Mouse (Mus musculus): ENCODE data around the gene Map10.
A peak's percentile ranks its signal among the peaks of the same experiment; 100 is the strongest.

Map10 gene

DNA sequence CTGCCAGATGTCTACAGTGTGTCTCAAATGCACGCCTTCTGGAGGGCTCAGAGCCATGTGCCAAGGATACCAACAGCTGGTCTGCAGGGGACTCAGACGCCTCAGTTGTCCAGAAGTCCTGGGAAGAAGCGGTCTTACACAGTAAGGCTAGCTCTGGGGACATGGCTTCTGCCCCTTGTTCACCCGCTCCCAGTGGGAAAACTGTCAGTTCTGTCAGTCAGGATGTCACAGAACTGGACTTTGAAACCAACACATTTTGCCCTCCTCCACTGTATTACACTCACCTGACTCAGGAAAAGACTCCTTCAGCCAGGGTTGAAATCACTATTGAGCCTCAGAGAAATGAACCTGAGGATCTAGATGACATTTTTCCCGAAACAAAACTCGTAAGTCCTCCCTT is 802 bp downstream of the Map10 start:
- no peak for DNase-seq (ENCODE audit: low spot score in 2 of 2)

DNA sequence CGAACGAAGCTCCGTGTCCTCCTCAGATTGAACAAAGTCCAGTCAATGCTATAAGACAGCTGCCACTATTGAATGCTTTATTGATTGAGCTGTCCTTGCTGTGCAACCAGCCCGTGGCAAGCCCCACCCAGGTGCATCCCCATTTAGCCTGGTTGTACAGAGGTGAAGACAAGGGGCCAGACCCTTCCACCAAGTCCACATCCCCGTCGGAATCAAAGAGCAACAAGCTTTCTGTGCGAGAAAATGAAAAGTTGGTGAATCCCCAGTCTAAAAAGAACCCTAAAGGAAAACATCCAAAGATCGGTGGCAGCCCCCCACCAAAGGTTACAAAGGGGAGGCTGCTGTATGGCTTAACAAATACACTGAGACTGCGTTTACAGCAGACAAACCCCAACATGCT is 1.3 kb downstream of the Map10 start:
- no peak for DNase-seq (ENCODE audit: low spot score in 2 of 2)

DNA sequence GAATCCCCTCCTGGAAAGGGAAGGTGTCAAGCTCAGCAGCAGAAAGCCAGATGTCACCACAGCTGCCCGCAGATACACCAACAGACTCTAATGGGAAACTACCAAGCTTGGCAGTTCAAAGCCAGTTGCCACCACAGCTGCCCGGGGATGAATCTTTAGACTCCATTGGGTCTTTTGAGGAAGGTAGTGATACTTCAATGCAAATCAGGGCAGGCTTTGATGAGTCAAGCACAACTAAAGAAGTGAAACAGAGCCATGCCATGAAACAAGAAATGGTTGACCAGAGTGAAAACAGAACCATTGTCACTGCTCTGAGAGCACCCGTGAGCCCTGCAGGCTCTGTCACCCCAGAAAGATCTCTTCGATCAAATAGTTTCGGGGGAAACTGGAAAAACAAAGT is 1.8 kb downstream of the Map10 start:
- DNase-seq (ENCODE audit: low spot score in 2 of 2), result peak in 1 of 2 experiments; percentile 28

DNA sequence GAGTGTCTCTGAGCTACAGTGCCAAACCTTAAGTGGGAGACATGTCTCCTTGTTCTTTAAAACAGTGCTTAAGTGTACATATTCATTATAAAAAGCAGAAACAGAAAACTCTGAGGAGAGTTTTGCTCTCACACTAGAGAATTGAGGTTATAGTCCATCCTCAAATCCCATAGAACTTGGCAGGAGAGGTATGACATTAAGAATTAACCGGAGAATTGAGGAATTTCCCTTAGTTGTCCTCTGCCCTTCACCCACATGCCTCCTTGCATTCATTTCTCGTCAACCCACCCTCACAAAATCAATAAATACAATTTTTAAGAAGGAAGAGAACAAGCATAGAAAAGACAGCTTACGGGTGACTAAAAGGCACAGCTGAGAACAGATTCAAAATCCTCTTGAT is 6.2 kb downstream of the Map10 start:
- no peak for DNase-seq (ENCODE audit: low spot score in 2 of 2)

DNA sequence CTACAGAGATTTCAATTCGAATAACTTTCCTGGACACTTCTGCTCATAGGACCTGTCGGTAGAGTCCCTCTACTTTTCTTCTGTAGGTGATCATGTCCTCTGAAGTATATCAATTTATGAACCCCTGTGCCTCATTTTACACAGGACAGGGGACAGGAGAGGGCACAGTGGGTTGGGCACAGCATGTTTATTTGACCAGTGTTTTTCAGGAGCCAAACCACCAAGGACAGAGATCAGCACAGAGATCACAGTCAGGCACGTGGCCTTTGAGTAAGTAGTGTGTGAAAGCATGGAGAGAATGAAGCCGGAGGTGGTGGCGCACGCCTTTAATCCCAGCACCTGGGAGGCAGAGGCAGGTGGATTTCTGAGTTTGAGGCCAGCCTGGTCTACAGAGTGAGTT is 7.9 kb downstream of the Map10 start:
- DNase-seq (ENCODE audit: low spot score in 2 of 2), result no peak

DNA sequence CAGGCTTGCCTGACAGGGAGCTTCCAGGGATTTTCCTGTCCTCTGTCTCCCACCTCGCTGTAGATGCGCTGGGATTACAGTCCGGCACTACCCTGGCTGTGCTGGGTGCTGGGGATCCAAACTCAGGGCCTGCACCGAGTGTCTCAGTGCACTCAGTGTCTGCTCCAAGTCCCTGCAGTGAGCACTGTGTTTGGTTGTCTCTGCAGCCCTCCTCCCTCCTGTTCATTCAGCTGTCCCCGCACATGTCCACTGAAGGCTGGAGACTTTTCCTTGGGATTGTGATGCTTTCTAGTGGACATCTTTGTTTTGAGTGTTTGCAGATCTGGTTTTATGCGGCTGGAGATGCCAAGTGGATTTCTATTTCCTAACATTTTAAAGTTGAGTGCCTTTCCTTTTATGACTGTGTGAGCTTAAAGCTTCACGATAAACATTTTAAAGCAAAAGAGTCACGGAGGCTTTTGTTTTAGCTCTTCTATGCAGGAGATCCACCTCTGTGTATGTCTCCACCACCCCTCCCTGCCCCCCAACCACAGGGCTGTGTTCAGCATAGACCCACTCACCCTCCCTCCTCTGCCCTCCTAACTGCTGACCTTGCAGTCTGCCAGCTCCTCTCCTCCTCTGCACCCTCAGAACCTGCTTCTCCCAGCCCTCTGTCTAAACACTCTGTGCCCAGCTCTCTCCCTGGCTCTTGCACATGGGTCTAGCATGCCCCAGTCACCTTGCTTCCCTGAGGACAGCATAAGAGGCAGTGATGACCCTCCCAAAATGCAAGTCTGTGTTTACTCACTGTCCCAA is 9.4 kb downstream of the Map10 start:
- no peak for DNase-seq (ENCODE audit: low spot score in 2 of 2)

DNA sequence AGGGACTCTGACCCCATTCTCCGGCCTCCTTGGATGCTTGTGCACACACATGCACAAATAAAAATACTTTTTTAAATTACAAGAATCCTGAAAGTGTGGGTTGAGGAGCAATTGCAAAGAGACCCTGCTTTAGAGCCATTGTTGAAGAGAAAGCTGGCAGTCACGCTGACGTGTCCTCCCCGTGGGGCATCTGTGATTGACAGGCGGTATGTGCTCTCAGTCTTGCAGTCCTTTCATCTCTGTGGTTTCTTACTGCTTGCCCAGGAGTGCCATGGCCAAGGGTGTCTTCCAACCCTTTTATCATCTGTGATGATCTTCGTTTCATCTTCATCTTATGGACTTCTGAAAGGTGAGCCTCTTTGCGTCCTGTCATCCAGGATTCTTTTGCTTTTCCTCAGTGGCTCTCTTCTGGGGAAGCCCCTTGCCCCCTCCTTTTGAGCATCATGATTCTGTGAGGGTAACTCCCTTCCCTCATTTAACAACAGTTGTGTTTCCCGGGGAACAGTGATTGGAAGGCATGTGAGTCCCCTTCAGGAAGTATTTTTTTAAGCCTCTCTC is 11.3 kb downstream of the Map10 start:
- DNase-seq (ENCODE audit: low spot score in 2 of 2), result no peak

DNA sequence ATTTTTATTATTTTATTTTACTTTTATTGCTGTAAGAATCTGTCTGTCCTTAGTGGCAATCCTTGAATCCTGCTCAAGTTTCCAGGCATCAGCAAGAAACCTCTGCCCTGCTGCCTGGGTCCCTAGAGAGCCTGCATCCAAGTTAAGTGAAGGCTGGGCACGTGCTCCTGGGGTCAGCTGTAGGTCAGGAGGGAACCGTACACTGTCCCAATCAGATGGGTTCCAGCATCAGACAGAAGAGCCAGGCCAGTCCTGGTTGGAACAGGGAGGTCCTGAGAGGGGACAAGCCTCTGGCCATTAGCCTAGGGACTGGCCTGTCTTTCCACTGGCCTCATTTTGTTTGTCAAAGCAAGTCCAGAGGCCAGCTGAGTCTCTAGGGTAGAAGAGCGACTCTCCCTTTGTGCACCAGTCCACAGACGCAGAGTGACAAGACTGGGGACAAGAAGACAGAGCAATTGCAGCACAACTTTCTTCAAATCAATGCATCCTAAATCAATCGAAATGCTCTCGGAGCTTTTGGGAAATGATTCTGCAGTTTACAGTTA is 15.7 kb downstream of the Map10 start:
- DNase-seq (ENCODE audit: low spot score in 2 of 2), result no peak

DNA sequence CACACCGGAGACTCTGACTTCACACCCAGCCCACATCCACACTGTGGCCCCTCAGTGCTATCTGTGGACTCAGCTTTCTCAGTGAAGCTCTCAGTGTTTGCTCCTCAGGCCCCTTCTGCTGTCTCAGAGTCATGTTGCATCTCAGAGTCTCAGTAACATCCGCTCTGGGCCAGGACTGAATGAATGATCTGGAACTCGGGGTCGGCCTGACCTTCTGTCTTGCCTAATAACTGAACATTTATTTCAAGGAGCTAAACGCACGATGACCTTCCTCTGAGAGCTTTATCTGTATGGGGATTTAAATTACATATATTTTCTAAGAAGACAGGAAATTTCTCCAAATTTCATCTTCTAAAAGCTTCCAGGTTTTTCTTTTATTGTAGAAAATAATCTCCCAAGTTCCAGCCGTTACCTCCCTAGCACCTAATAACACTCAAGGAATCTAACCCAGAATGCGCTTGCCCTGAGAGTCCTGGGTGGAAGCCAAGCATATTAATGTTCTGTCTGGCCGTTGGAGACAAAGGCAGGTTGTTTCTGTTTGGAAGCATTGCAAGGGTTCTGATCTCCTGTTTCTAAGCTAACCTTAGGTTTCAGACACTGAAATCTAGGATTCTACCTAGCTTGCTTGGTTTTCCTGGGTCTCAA is 16.7 kb downstream of the Map10 start:
- no peak for DNase-seq (ENCODE audit: low spot score in 2 of 2)

DNA sequence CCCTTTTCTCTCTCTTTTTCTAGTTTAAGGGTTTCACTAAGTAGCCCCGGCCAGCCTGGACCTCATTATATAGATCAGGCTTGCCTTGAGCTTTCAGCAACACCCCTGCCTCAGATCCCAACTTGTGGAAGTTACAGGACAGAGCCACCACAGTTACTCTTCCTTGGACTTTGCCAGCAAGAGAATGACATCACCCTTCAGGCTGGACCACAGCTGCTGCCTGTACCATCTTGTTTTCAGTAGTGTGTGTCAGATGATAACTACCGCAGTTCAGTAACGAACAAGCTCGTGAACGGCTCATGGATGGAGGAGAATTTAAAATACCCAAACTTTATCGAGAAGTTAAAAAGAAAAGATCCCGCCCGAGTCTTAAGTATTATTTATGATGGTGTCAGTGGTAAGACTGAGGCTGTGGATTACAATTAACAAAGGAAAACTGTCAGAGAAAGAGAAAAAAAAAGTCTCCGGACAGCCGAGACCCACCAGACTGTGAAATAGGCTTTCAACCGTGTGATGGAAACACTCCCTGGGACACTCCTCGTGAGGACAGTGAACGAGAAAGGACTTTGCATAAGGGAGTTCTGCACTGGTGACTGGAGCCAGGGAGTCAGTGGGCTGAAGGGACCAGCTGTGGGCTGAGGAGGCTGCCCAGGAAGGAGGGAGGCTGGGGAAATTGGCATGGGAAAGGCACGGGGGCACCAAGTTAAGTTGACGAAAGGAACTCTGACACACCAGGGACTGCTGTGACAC is 20.7 kb downstream of the Map10 start:
- no peak for DNase-seq (ENCODE audit: low spot score in 2 of 2)

DNA sequence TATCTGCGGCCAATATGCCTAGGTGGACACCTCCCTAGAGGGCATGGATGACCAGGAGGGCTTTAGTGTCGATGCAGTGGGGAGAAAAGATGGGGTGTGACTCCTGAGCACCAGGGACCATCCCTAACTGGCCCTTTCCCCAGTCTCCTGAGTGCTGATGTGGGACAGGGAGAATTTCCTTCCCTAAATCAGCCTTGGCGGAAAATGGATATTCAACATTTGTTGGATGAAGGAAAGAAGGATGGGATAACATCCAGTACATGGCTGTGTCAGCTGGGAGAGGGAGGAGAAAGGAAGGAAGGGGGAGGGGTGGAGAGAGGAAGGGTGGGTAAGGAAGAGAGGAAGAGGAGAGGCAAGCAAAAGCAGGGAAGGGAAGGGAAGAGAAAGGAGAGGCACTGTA is 21.3 kb downstream of the Map10 start:
- no peak for DNase-seq (ENCODE audit: low spot score in 2 of 2)

DNA sequence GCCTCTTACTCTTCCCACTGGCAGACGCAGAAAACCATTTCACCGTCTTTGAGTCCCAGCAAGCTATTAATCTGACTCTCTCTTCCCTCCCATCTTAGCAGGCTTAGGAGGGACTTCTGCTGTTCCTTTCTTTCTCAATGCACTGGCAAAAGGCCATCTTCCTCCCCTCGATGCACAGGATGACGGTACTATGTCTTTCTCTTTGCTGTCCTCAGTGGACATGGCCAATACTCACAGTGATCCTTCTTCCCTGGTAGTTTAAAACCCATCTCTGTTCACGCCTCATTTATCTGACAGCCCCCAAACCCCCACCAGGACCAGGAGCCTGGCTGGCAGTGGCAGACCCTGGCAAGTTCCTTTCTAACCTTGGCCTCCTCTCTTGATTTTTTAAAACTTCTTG is 22.8 kb downstream of the Map10 start:
- DNase-seq (ENCODE audit: low spot score in 2 of 2), result no peak

DNA sequence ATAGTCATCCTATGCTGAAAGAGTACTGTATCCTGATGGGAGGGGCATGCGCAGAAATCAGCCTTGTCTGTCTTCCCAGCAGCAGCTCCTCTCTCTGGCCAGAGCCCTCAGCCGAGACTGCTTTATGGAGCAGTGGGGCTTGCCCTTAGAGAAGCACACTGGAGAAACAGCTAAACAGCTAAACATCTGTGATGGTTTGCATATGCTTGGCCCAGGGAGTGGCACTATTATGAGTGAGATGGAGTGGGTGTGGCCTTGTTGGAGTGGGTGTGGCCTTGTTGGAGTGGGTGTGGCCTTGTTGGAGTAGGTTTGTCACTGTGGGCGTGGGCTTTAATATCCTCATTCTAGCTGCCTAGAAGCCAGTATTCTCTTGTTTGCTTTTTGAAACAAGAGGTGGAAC is 23.6 kb downstream of the Map10 start:
- DNase-seq (ENCODE audit: low spot score in 2 of 2), result no peak

DNA sequence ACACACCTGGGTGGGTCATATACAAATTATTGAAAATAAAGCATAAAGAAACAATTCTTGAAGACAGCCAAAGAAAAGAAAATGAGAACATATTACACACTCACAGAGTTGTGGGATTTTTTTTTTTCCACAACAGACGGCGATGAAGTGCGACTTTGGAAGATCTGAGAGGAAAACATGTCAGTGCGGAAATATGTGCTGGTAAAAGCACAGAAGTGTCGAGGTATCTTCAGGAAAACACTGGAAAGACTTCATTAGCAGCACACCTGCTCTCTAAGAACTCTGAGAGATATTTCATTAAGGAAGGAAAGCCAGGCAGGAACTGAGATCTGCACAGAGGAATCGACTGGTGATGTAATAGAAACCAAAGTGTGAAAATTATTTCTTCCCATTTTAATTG is 26.3 kb downstream of the Map10 start:
- no peak for DNase-seq (ENCODE audit: low spot score in 2 of 2)

DNA sequence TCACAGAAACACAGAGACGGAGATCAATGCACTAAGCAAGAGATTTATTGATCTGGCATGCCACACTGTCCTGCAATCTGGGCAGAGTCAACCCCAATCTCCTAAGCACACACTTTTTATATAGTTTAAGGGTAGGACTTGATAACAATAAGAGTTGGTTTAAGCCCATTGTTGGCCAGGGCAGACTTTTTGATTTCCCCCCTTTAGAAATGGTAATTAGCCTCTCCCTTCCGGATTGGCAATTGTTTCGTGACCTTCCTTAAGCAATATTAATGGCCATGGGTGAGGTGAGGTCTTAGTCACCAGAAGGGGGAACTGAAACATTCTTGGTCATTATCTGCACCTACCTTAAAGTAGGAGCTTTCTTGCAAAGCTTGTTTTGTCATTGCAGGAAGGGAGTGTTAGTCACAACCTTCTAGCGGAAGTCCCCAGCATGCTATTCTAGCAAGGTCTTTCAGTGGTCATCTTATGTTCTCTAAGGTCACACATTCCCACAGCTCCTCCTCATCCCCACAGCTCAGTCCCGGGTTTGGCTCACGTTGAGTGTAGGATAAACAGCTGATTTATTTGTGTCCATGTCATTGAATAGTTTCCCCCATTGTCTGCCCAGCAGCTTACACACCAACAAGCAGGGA is 29.9 kb downstream of the Map10 start:
- no peak for DNase-seq (ENCODE audit: low spot score in 2 of 2)

DNA sequence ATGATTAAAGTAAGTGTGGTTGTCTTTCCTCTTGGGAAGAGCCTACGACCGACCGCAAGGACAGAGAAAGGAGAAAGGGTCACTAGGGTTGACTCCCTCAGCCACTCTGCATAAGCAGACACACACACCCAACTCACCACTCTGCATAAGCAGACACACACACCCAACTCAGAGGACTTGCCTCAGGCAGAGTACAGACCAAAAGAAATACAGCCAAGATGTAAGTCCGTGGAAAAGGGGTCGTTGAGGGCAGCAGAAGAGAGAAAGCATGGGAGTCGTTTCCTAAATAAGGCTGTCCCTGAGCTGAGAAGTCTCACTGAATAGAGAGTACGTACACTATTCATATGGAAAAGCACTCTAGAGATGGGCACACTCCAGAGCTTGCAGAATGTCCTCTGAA is 30.8 kb downstream of the Map10 start:
- no peak for DNase-seq (ENCODE audit: low spot score in 2 of 2)

DNA sequence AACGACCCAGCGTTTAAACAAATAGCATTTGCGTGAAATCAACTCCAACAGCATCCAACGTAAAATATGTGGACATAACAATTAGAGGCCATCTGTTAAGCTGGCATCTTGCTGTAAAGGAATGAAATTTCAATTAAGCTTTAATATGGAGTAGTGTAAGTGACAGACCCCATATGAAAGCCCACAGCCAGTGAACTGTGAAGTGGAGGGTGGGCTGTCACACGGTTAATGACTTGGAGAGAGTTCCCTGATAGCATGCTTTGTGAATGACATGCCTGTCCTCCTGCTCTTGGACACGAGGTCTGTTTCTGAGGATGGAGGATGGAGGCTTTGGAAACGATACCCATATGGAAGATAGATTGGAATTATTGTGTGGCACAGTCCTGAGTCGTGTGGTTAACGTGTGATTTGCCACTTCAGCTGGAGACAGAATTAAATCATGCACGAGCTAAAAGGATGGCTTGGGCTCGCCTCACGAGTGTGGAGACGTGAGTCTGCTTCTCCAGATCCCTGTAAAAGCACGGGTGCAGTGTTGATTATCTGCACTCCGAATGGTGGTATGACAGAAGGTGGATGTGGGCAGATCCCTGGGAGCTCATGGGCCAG is 33.4 kb downstream of the Map10 start:
- DNase-seq (ENCODE audit: low spot score in 2 of 2), result no peak

DNA sequence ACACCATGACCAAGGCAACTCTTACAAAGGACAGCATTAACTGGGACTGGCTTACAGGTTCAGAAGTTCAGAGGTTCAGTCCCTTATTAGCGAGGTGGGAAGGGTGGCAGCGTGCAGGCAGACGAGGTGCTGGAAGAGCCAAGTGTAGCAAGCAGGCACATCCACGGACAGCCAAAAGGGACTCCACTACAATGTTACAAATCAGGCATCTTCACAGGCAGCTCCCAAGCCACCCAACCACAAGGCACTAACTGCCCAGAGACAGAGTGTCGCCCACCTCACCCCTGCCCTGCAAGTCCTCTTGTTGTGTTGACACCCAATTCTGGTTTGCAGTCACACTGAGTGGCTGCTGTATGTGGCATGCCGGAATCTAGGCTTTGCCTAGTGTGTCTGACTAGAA is 34.8 kb downstream of the Map10 start:
- DNase-seq (ENCODE audit: low spot score in 2 of 2), result no peak

DNA sequence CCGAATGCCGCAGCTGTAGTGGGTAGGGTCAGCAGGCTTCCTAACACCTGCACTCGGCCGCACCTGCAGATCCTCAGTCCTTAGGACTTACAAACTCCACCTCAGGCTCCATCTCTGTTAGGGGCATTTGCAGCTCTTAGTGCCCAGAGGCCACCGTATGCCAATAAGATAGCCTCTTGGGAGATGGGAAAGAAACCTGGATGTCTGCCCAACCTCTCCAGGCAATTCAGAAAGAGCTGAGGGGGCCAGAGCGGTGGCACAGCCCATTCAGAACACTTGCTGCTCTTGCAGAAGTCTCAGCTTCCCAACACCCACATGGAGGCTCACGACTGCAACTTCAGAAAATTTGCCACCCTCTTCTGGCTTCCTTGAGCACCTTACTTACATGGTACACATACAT is 36.2 kb downstream of the Map10 start:
- DNase-seq (ENCODE audit: low spot score in 2 of 2), result no peak

DNA sequence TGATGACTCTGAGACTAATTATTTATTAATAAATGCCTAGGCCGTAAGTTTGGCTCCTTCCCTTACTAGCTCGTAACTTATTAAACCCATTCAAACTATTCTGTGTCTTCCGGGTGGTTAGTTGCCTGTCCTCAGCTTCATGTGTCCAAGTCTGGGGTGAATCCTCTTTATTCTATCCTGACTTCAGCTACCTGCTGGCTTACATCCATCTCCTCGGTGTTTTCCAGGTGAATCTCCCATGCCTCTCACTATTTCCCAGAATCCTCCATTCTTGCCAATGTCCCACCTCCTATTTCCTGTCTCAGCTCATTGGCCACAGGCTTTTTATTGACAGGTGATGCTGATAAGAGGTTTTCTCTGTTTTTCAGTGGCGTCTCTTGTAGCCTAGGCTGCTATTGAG is 39.6 kb downstream of the Map10 start:
- DNase-seq (ENCODE audit: low spot score in 2 of 2), result no peak

DNA sequence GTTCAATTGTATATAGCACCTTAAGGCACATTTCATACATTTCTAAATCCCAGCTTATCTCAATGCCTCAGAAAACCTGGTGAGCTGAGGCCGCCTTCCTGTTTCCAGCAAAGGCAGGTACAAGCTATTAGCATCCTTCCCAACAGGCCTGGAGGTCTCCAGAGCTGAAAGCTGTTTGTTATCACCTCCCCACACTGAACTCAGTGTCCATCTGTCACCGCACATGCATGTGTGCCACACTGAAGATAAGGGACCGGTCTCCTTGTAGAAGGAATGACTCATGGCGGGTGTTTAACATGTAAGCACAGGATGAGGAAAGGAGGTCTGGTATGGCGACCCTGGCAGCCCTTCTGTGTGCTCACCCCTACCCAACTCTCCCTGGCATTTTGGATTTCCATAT is 41.9 kb downstream of the Map10 start:
- DNase-seq (ENCODE audit: low spot score in 2 of 2), result peak in 1 of 2 experiments; percentile 48

Data from spleen, postnatal 10 days (tissue).